ENCODE assay signal across 8 mouse cellular contexts in genomic region chr15:25589916-25590315, GRCm38 (mm10). TPM values are rescaled to one million over a fixed set of nuclear protein-coding genes. Genes with fewer than 3 reads are reported as not detected.
DNase-seq lines count a peak whose midpoint lies in the region; ATAC-seq and TF ChIP-seq lines count a peak whose summit lies in the region.

No protein-coding gene starts in this region.

- no peaks in the 10 kb centered on the region for H3K36me3 ChIP-seq in liver, adult 2 months (ENCODE audit: control insufficient read depth, insufficient read depth, low read length)
- no peaks in the 10 kb centered on the region for H3K36me3 ChIP-seq in stomach, embryonic 14.5 days (ENCODE audit: control insufficient read depth, insufficient read depth, low read length)
- no peaks in the 10 kb centered on the region for H3K36me3 ChIP-seq in midbrain, embryonic 15.5 days (replicated peaks)
- H3K36me3 ChIP-seq in hindbrain, embryonic 10.5 days = no peaks in the 10 kb centered on the region

- intact Hi-C loops in gastrocnemius, postnatal 14 days (cut with DNase I; ENCODE audit: low total_unique reads) = no loop called here

- TF ChIP-seq POLR2A in liver, adult 2 months (IDR thresholded peaks at IDR 0.05; ENCODE audit: extremely low read depth, insufficient read depth, low read length) = no peak

- H3K9me3 ChIP-seq in stomach, embryonic 14.5 days (ENCODE audit: control insufficient read depth, low read depth, low read length) = no peaks in the 10 kb centered on the region
- H3K9me3 ChIP-seq in midbrain, embryonic 15.5 days = no peaks in the 10 kb centered on the region
- H3K9me3 ChIP-seq in hindbrain, embryonic 10.5 days = no peaks in the 10 kb centered on the region

- H3K27ac ChIP-seq in liver, adult 2 months (replicated peaks; ENCODE audit: insufficient read depth, low read depth, low read length) = peak overlapping the region; percentile 64
- no peak overlapping the region for H3K27ac ChIP-seq in stomach, embryonic 14.5 days (ENCODE audit: low read length)
- no peak overlapping the region for H3K27ac ChIP-seq in midbrain, embryonic 15.5 days
- no peak overlapping the region for H3K27ac ChIP-seq in hindbrain, embryonic 10.5 days

- H3K27me3 ChIP-seq in liver, adult 2 months (ENCODE audit: control insufficient read depth, insufficient read depth, low read length) = no peaks in the 10 kb centered on the region
- H3K27me3 ChIP-seq in stomach, embryonic 14.5 days (ENCODE audit: control insufficient read depth, insufficient read depth, low read length) = no peaks in the 10 kb centered on the region
- no peaks in the 10 kb centered on the region for H3K27me3 ChIP-seq in midbrain, embryonic 15.5 days (replicated peaks)
- no peaks in the 10 kb centered on the region for H3K27me3 ChIP-seq in hindbrain, embryonic 10.5 days (ENCODE audit: insufficient read depth, poor library complexity, severe bottlenecking)

- peak; percentile 47; the same call in 1 of the 2 replicates for ATAC-seq in stomach, embryonic 14.5 days (ENCODE audit: insufficient number of reproducible peaks, insufficient read depth, low FRiP score, low read depth)
- no peak for ATAC-seq in midbrain, embryonic 15.5 days (replicated peaks)

- 55% methylated on average over 5 of the region's 5 CpGs for WGBS in liver, adult 2 months
- 47% methylated on average over 5 of the region's 5 CpGs for WGBS in stomach, embryonic 14.5 days
- 84% methylated on average over 5 of the region's 5 CpGs for WGBS in midbrain, embryonic 15.5 days
- WGBS in hindbrain, embryonic 10.5 days = 79% methylated on average over 5 of the region's 5 CpGs

- peaks cover 6% of the 10 kb centered on the region for H3K4me1 ChIP-seq in liver, adult 2 months (ENCODE audit: control insufficient read depth, insufficient read depth, low read length)
- peaks cover 14% of the 10 kb centered on the region; the same call in 1 of the 2 replicates for H3K4me1 ChIP-seq in stomach, embryonic 14.5 days (ENCODE audit: control insufficient read depth, insufficient read depth, low read length)
- no peaks in the 10 kb centered on the region; the same call in 1 of the 2 replicates for H3K4me1 ChIP-seq in midbrain, embryonic 15.5 days
- H3K4me1 ChIP-seq in hindbrain, embryonic 10.5 days (replicated peaks) = peaks cover 2% of the 10 kb centered on the region

- H3K9ac ChIP-seq in liver, adult 2 months (ENCODE audit: low read depth, low read length) = no peak overlapping the region
- H3K9ac ChIP-seq in stomach, embryonic 14.5 days (replicated peaks; ENCODE audit: low read depth, low read length) = no peak overlapping the region
- no peak overlapping the region for H3K9ac ChIP-seq in midbrain, embryonic 15.5 days

- no peaks in the 10 kb centered on the region for H3K79me2 ChIP-seq in liver, adult 2 months (ENCODE audit: control insufficient read depth, insufficient read depth, low read length)

- no peak for TF ChIP-seq CTCF in liver, adult 2 months (IDR thresholded peaks at IDR 0.05; ENCODE audit: low read depth, low read length)

- H3K4me2 ChIP-seq in stomach, embryonic 14.5 days (replicated peaks; ENCODE audit: low read depth, low read length) = no peak overlapping the region
- no peak overlapping the region for H3K4me2 ChIP-seq in midbrain, embryonic 15.5 days

- DNase-seq in liver, adult 2 months (ENCODE audit: extremely low read depth, low read depth, low spot score) = peak; percentile 62
- DNase-seq in liver = no peak
- peak; percentile 73 for DNase-seq in cerebellum, adult 9-11 months
- peak; percentile 62 to 76 for DNase-seq in kidney, postnatal 25 days
- no peak for DNase-seq in hindbrain, embryonic 10.5 days (ENCODE audit: low spot score)
- no peak for DNase-seq in gastrocnemius, postnatal 14 days

- no peak overlapping the region for H3K4me3 ChIP-seq in liver, adult 2 months (ENCODE audit: insufficient read depth, low read depth, low read length)
- H3K4me3 ChIP-seq in stomach, embryonic 14.5 days (ENCODE audit: low read depth, low read length) = no peak overlapping the region
- no peak overlapping the region for H3K4me3 ChIP-seq in midbrain, embryonic 15.5 days
- H3K4me3 ChIP-seq in hindbrain, embryonic 10.5 days = no peak overlapping the region

RNA-seq across cellular contexts. Expression of gene Myo10, which starts 32.4 kb away (rescaled TPM):
- total RNA-seq in liver, adult 2 months (2014; rRNA removed) = 21.4 and 21.5 TPM in 2 replicates
- polyA plus RNA-seq in liver, adult 2 months (2012; rRNA removed) = 11.9 and 15.7 TPM in 2 replicates
- 46.1 and 48.0 TPM in 2 replicates for polyA plus RNA-seq in stomach, embryonic 14.5 days (2014; fragmentation: Nextera tagmentation; extraction: Ambion mirVana)
- polyA plus RNA-seq in midbrain, embryonic 15.5 days (2015; fragmentation: Nextera tagmentation; extraction: Ambion mirVana) = 28.1 and 30.8 TPM in 2 replicates
- 41.8 and 45.4 TPM in 2 replicates for polyA plus RNA-seq in hindbrain, embryonic 10.5 days (2016; fragmentation: Nextera tagmentation; extraction: Ambion mirVana)
- total RNA-seq in gastrocnemius, postnatal 14 days (2021) = 10 to 100 TPM; 48.2 to 50.7 TPM

Comparison
In these comparisons a context has a peak if more than half of its experiments do, and no peak if none do; other contexts are left out.
1. DNase-seq: peak in liver, adult 2 months (single experiment), cerebellum, adult 9-11 months (single experiment) and kidney, postnatal 25 days (2 of 2); none in liver (single experiment), hindbrain, embryonic 10.5 days (single experiment) and gastrocnemius, postnatal 14 days (single experiment).